18 mouse cellular contexts compared by ENCODE assay signal in the genomic region with DNA sequence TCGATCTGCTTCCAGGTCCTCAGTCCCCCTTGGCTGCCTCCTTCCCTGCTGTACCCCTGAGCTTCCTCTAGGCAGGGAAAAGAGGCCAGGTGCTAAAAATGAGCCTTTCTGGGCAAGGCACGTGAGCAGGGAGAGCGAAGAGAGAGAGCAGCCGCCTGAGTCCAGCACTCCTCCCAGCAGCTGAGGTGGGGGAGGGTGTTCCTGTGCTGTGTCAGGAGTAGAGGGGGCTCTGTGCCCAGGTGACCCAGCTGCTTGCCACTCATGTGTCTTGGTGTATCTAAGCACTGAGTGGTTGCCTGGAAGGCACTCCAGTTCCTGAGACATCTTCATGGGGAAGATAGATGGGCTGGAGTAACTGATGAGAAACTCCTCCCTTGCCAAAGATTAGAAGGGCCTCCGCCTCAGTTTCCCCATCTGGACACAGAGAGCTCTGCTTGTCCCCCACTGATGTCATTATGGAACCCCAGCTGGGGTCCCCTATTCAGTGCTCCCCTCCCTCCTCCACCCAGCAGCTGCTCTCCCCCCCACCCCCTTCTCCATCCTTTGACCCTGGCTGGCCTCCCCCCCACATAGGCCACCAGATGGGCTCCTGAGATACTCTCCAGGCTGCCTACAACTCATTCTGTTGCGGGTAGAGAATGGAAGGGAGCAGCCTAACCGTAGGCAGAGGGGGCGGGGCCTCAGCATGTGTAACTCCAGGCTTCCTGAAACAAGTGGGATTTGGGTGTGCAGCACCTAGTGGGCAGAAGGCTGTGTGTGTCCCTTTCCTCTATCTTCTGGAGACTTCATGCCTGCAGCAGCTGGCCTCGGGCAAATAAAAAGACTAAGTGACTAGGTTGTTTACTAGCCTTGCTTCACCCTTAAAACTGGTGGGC. TPM values are rescaled to one million over a fixed set of nuclear protein-coding genes. Genes with fewer than 3 reads are reported as not detected.
DNase-seq lines count a peak whose midpoint lies in the region; ATAC-seq and TF ChIP-seq lines count a peak whose summit lies in the region.
"Had no signal": no experiment of that assay in that cellular context is flagged by ENCODE, and none has a peak within 500 bp of the region (broad histone marks: within the 10 kb centered on the region; RNA-seq: fewer than 3 reads in every experiment).

No protein-coding gene starts in this region.

- peak overlapping the region; percentile 80 for H3K4me2 ChIP-seq in hindbrain, embryonic 11.5 days (replicated peaks; ENCODE audit: low read depth, low read length)
- H3K4me2 ChIP-seq in midbrain, embryonic 16.5 days (ENCODE audit: low read length) = no peak overlapping the region
- H3K4me2 ChIP-seq: heart, embryonic 12.5 days; kidney, embryonic 15.5 days; limb, embryonic 15.5 days; lung, embryonic 14.5 days had no signal

- H3K27ac ChIP-seq in layer of hippocampus, adult 2 months = peak overlapping the region; percentile 89
- H3K27ac ChIP-seq in hindbrain, embryonic 11.5 days (ENCODE audit: low read depth, low read length) = peak overlapping the region; percentile 100
- H3K27ac ChIP-seq in midbrain, embryonic 16.5 days (ENCODE audit: low read length) = no peak overlapping the region
- H3K27ac ChIP-seq: kidney, embryonic 15.5 days; limb, embryonic 15.5 days had no signal

- no peaks in the 10 kb centered on the region for H3K9me3 ChIP-seq in hindbrain, embryonic 11.5 days (ENCODE audit: control insufficient read depth, low read length)
- H3K9me3 ChIP-seq in midbrain, embryonic 16.5 days (replicated peaks; ENCODE audit: control insufficient read depth, low read length, poor library complexity, severe bottlenecking) = no peaks in the 10 kb centered on the region
- H3K9me3 ChIP-seq: heart, embryonic 12.5 days; kidney, embryonic 15.5 days; limb, embryonic 15.5 days had no signal

- H3K4me3 ChIP-seq in layer of hippocampus, adult 2 months = no peak overlapping the region
- peak overlapping the region; percentile 95 for H3K4me3 ChIP-seq in hindbrain, embryonic 11.5 days (ENCODE audit: low read depth, low read length)
- H3K4me3 ChIP-seq in midbrain, embryonic 16.5 days (ENCODE audit: low read depth, low read length) = no peak overlapping the region
- H3K4me3 ChIP-seq: heart, embryonic 12.5 days; kidney, embryonic 15.5 days; limb, embryonic 15.5 days had no signal

- H3K4me1 ChIP-seq in hindbrain, embryonic 11.5 days (replicated peaks; ENCODE audit: control insufficient read depth, insufficient read depth, low read length) = peaks cover 48% of the 10 kb centered on the region
- H3K4me1 ChIP-seq in midbrain, embryonic 16.5 days (ENCODE audit: control insufficient read depth, insufficient read depth, low read length) = peaks cover 29% of the 10 kb centered on the region; the same call in 1 of the 2 replicates

- ATAC-seq in hindbrain, embryonic 11.5 days (ENCODE audit: low FRiP score) = peak; percentile 53
- no peak for ATAC-seq in midbrain, embryonic 16.5 days
- no peak for ATAC-seq in cerebellum, adult (ENCODE audit: insufficient number of reproducible peaks, low FRiP score, low TSS enrichment)
- ATAC-seq: forebrain, embryonic 14.5 days had no signal

- 30% methylated on average over 9 of the region's 9 CpGs for WGBS in hindbrain, embryonic 11.5 days
- 35% methylated on average over 9 of the region's 9 CpGs for WGBS in midbrain, embryonic 16.5 days

- DNase-seq in layer of hippocampus, adult 2 months (ENCODE audit: low spot score in 2 of 2) = peak; percentile 46 to 53
- DNase-seq in layer of hippocampus, postnatal 36 days = no peak
- DNase-seq in ZHBTc4 (ENCODE audit: low read depth, low spot score) = peak; percentile 58
- peak; percentile 78 for DNase-seq in hindbrain, embryonic 11.5 days (ENCODE audit: low spot score)
- no peak for DNase-seq in kidney, adult 11 months
- no peak for DNase-seq in gastrocnemius, adult 8-10 months (ENCODE audit: low spot score in 2 of 2)
- DNase-seq: adrenal gland, postnatal 25 days; B cell, adult 2 months; cerebellum, postnatal 25 days; gastrocnemius, postnatal 25 days; heart, postnatal 4 days; lung, embryonic 14.5 days had no signal

- no peaks in the 10 kb centered on the region for H3K36me3 ChIP-seq in hindbrain, embryonic 11.5 days (ENCODE audit: control insufficient read depth, insufficient read depth, low read length)
- peaks cover 3% of the 10 kb centered on the region; the same call in 1 of the 2 replicates for H3K36me3 ChIP-seq in midbrain, embryonic 16.5 days (ENCODE audit: control insufficient read depth, insufficient read depth, low read length)

- H3K27me3 ChIP-seq in hindbrain, embryonic 11.5 days (ENCODE audit: control insufficient read depth, insufficient read depth, low read length) = peaks cover 2% of the 10 kb centered on the region; the same call in 1 of the 2 replicates
- H3K27me3 ChIP-seq in midbrain, embryonic 16.5 days (ENCODE audit: control insufficient read depth, insufficient read depth, low read depth, low read length) = no peaks in the 10 kb centered on the region; the same call in 1 of the 2 replicates

- TF ChIP-seq CTCF in layer of hippocampus, adult 2 months (conservative IDR thresholded peaks at IDR 0.05) = peak; percentile 43

- peak overlapping the region; percentile 100 for H3K9ac ChIP-seq in hindbrain, embryonic 11.5 days (ENCODE audit: low read depth, low read length)
- 0 out of 2 replicates have a peak overlapping the region, but pooled peaks have one; percentile 12 for H3K9ac ChIP-seq in midbrain, embryonic 16.5 days (ENCODE audit: low read depth, low read length)
- H3K9ac ChIP-seq: heart, embryonic 12.5 days; kidney, embryonic 15.5 days; limb, embryonic 15.5 days; lung, embryonic 14.5 days had no signal

RNA-seq across cellular contexts. Expression of gene Urm1, which starts 23.6 kb away (rescaled TPM):
- total RNA-seq in layer of hippocampus, adult 2 months (2021) = 10 to 100 TPM; 43.0 to 48.7 TPM
- 10 to 100 TPM; 36.6 to 49.5 TPM for total RNA-seq in layer of hippocampus, postnatal 36 days (2021)
- polyA plus RNA-seq in hindbrain, embryonic 11.5 days (2014; fragmentation: Nextera tagmentation; extraction: Ambion mirVana) = 17.4 and 29.0 TPM in 2 replicates
- polyA plus RNA-seq in midbrain, embryonic 16.5 days (2015; fragmentation: Nextera tagmentation; extraction: Ambion mirVana) = 21.8 and 29.9 TPM in 2 replicates
- total RNA-seq in gastrocnemius, adult 8-10 months (2022) = 10 to 100 TPM; 25.7 to 33.0 (median 28.5) TPM

RNA-seq across cellular contexts. Expression of gene Cercam, which starts 25.5 kb away (rescaled TPM):
- 1 to 10 TPM; 7.9 to 10.0 TPM for total RNA-seq in layer of hippocampus, adult 2 months (2021)
- total RNA-seq in layer of hippocampus, postnatal 36 days (2021) = 1 to 10 TPM; 6.6 to 7.7 TPM
- polyA plus RNA-seq in hindbrain, embryonic 11.5 days (2014; fragmentation: Nextera tagmentation; extraction: Ambion mirVana) = 16.9 and 17.1 TPM in 2 replicates
- polyA plus RNA-seq in midbrain, embryonic 16.5 days (2015; fragmentation: Nextera tagmentation; extraction: Ambion mirVana) = 15.1 and 21.2 TPM in 2 replicates
- total RNA-seq in gastrocnemius, adult 8-10 months (2022) = 1 to 10 TPM; 1.4 to 3.6 (median 1.7) TPM

RNA-seq across cellular contexts. Expression of gene Slc27a4, which starts 41.0 kb away (rescaled TPM):
- 10 to 100 TPM; 65.4 to 67.3 TPM for total RNA-seq in layer of hippocampus, adult 2 months (2021)
- 10 to 100 TPM; 69.6 to 70.5 TPM for total RNA-seq in layer of hippocampus, postnatal 36 days (2021)
- 17.9 and 18.4 TPM in 2 replicates for polyA plus RNA-seq in hindbrain, embryonic 11.5 days (2014; fragmentation: Nextera tagmentation; extraction: Ambion mirVana)
- polyA plus RNA-seq in midbrain, embryonic 16.5 days (2015; fragmentation: Nextera tagmentation; extraction: Ambion mirVana) = 42.6 and 43.2 TPM in 2 replicates
- total RNA-seq in gastrocnemius, adult 8-10 months (2022) = 1 to 10 TPM; 5.4 to 7.5 (median 6.6) TPM

RNA-seq across cellular contexts. Expression of gene Odf2, which starts 45.6 kb away (rescaled TPM):
- 100 to 1,000 TPM; 113 to 127 TPM for total RNA-seq in layer of hippocampus, adult 2 months (2021)
- 100 to 1,000 TPM; 101 to 114 TPM for total RNA-seq in layer of hippocampus, postnatal 36 days (2021)
- polyA plus RNA-seq in hindbrain, embryonic 11.5 days (2014; fragmentation: Nextera tagmentation; extraction: Ambion mirVana) = 83.2 and 89.0 TPM in 2 replicates
- 66.2 and 69.9 TPM in 2 replicates for polyA plus RNA-seq in midbrain, embryonic 16.5 days (2015; fragmentation: Nextera tagmentation; extraction: Ambion mirVana)
- total RNA-seq in gastrocnemius, adult 8-10 months (2022) = 10 to 100 TPM in 3 of 4 experiments, 1 to 10 TPM in 1; 9.9 to 12.1 (median 11.1) TPM

RNA-seq across cellular contexts. Expression of gene Trub2, which starts 55.2 kb away (rescaled TPM):
- total RNA-seq in layer of hippocampus, adult 2 months (2021) = 10 to 100 TPM; 47.7 to 48.6 TPM
- 10 to 100 TPM; 39.9 to 46.6 TPM for total RNA-seq in layer of hippocampus, postnatal 36 days (2021)
- polyA plus RNA-seq in hindbrain, embryonic 11.5 days (2014; fragmentation: Nextera tagmentation; extraction: Ambion mirVana) = 30.2 and 32.3 TPM in 2 replicates
- polyA plus RNA-seq in midbrain, embryonic 16.5 days (2015; fragmentation: Nextera tagmentation; extraction: Ambion mirVana) = 30.8 and 32.8 TPM in 2 replicates
- 10 to 100 TPM; 20.8 to 31.6 (median 26.2) TPM for total RNA-seq in gastrocnemius, adult 8-10 months (2022)

Comparison
In these comparisons a context has a peak if more than half of its experiments do, and no peak if none do; other contexts are left out.
1. DNase-seq: peak in layer of hippocampus, adult 2 months (2 of 2), ZHBTc4 (single experiment) and hindbrain, embryonic 11.5 days (single experiment); none in layer of hippocampus, postnatal 36 days (0 of 2), kidney, adult 11 months (single experiment) and gastrocnemius, adult 8-10 months (0 of 2).
2. RNA of gene Slc27a4, which starts 41.0 kb away (total RNA-seq): 69.6 to 70.5 TPM in layer of hippocampus, postnatal 36 days and 65.4 to 67.3 TPM in layer of hippocampus, adult 2 months; 5.4 to 7.5 TPM in gastrocnemius, adult 8-10 months; every median in the first group is over 4 times any median in the second.